Mouse (Mus musculus) natural killer cell, adult 2 months (primary cell): ENCODE measurements around the gene Scrn2.

ENCODE experiments used
- DNase-seq, 2 experiments: peaks; one replicate each; pipeline ENCODE4 v3.0.0; 2022; ENCODE audit warnings: low spot score in 2 of 2

Scrn2 gene

DNA sequence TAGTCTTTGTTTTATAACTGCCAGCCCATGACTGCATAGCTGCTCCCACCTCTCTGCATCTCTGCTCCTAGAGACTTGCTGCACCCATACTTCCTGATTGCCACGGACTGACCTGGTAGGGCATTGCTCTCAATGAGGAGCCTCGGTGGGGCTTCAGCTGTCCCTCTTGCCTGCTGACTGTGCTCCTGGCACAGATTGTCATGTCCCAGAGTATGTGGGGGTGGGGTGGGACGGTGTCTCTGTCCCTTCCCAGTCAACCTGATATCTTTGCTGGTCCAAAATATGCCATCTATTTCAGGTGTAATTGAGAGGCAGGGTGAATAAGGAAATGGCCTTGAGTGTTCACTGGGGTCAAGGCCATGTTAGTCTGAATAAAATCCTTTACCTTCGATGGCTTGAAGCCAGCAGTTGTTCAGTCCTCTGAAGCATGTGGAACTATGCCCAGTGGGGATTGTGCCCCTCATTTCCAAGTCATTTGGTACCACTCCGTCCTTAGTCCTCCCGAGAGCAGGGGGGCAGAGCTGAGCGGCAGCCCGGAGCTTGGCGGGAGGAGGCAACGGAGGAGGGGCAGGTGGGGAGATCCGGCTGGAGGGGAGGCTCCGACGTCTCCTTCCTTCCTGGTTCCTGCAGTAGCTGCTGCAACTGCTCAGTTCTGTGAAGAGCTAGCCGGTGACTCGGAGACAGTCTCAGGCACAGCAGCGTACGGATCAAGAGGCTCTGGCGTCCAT, 20.6 kb downstream of the Scrn2 start, which contains the start of gene Osbpl7:
Osbpl7 (plus strand) TSS at position 413 of the 728 bp plus-strand sequence.
- DNase-seq = peak; percentile 55 to 64

DNA sequence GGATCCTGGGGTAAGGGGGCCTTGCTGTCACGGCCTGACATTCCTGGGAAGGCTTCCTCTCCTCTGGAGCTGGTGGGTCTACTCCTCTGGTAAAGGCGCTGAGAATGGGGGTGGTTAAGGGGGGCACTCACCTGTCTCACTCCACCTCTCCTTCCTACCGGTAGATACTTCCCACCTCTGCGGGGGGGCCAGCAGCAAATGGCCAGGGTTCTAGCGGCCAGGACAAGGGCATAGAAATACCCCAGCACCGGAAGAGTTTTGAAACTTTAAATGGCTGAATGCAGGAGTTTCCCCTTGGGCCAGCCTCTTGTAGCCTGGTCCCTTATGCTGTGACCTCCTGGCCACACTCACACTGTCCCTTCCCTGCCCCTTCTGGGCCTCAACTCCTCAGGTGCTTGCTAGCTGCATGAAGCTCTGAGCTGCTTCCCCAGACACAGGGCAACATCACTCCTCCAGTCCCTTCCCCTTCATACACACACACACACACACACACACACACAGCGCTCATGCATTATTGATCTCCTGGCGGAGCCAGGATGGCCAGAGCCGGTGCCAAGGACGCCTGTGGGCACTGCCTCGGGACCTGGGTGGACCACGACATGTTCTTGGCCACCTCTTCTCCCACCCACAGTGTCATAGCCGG, 21.3 kb downstream of the Scrn2 start:
- DNase-seq = peak in 1 of 2 experiments; percentile 25

DNA sequence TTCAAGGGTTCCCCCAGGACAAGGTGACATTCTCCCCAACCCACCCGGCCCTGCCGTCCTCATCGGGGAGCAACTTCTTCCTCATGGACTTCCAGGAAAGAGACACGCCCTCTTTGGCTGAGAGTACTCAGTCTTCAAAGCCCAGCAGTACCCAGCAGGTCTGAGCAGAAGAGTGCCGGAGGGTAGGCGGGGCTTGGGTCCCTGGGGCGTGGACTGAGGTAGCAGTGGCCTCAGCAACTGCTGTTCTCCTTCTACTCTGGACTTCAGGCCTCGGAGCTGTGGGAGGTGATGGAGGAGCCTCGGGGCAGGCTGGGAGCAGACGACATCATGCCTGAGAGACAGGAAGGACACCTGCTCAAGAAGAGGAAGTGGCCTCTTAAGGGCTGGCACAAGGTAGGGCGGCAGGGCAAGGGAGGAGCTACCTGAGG, 22.5 kb downstream of the Scrn2 start:
- peak in 1 of 2 experiments; percentile 21 for DNase-seq

DNA sequence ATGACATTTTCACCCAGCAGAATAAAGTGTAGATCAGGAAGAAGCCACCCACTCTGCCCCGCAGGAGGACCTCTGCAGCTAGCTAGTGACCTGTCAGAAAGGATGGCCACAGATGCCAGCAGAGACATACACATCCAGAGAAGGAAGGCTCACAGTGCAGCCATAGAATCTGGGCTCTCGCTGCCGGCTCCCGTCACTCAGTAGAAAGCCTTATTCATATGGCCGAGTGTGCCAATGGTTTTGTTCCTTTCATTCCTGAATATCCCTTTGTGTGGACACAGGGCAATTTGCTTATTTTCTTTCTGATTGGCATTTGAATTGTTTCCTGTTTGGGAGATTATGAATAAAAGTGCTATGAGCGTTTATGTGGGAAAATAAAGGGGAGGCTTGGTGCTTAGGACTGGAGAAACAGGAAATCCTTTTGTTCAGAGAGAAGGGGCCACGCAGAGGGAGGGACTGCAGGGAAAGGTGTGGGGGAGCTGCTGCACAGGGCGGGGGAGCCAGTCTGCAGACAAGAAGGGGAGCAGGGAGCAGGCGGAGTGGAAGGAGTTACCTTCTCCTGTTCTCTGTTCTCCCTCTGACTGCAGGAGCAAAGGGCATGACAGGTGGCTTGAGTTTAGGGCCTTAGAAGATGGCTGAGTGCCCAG, 33.7 kb downstream of the Scrn2 start:
- no peak for DNase-seq

DNA sequence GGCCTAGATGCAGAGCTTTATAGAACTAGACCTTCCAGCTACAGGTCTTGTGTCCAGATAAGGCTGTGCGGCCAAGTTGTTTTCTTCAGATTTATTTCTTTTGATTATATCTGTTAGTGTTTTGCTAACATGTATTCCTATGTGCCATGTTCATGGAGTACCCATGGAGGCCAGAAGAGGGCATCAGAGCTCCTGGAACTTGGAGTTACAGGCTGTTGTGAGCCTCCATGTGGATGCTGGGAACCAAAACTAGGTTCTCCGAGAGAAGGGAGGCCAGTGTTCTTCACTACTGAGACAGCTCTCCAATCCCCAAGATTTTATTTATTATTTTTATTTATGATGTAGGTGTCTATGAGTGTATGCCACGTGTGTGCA, 34.2 kb downstream of the Scrn2 start:
- no peak for DNase-seq

DNA sequence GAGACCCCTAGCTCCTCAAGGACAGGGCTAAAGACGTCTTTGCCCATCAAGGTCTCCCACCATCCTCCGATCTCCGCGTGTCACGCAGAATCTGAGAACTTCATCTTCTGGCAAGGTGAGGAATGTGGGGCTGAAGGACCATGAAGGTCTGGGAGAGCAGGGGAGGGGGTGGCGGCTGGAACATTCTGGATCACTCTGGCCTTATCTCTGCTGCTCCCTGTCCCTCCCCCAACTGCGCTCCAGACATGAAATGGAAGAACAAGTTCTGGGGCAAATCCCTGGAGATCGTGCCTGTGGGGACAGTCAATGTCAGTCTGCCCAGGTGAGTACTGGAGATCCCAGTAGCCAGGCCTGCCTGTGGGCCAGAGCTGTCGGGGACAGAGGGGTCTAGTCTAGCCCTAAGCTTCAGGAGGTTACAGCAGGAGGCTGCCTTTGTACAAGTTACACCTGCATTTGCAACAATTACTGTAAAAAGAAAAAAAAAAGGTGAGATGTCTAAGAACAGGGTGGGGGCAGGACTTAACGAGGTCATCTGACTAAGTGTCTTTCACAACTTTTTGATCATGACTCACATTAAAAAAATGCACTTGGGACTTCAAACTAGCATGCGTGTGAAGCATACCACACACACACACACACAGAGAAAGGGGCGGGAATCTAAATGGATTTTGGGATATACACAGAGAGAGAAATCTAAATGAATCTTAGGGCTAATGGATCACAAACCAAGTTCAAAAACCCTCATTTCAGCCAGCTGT, 36.0 kb downstream of the Scrn2 start:
- DNase-seq = no peak

DNA sequence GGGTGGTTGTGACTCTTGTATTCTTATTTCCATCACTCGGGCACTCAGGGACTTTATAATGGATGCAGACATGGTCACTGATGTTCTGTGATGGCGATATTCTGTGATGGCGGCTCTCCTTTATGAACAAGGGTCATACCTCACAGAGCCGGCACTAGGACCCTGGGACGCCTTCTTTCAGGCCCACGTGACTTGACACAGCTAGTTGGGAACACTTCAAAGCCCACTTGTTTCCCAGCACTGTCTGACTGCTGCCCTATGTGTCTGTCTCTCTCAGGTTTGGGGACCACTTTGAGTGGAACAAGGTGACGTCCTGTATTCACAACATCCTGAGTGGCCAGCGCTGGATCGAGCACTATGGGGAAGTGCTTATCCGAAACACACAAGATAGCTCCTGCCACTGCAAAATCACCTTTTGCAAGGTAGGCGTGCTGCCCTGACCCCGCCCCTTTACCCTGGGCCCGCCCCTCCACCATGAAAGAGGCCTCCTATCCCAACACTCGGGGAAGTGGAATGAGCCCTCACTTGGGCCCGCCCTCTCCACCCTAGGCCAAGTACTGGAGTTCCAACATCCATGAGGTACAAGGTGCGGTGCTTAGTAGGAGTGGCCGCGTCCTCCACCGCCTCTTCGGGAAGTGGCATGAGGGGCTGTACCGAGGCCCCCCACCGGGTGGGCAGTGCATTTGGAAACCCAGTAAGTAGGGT, 37.1 kb downstream of the Scrn2 start:
- no peak for DNase-seq

DNA sequence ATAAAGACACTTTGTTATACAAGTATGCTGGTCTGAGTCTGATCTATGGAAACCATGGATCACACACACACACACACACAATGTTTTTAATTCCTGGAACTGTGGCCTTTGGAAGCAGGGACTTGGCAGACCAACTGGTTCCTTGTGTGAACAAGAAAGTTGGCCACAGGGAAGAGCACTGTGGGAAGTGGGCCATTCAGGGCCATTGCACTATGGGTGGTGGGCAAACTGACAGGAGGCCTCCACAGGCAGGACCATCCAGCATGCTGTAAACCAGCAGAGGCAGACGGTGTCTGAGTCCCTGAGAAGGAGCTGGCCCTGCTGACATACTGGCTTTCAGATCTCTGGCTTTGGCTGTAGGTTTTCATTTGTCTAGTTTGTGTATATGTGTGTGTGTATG, 39.6 kb downstream of the Scrn2 start:
- DNase-seq = no peak

DNA sequence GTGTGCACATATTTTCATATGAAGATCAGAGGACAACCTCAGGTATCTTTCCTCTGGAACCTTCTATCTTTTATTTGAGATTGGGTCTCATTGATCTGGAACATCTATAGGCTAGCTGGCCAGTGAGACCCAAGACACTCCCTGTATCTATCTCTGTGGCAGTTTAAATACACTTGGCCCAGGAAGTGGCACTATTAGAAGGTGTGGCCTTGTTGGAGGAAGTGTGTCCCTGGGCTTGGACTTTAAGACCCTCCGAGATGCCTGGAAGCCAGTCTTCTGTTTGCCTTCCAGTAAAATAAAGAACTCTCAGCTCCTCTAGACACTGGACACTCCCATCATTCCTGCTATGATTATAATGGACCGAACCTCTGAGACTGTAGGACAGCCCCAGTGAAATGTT, 40.0 kb downstream of the Scrn2 start:
- DNase-seq = no peak

DNA sequence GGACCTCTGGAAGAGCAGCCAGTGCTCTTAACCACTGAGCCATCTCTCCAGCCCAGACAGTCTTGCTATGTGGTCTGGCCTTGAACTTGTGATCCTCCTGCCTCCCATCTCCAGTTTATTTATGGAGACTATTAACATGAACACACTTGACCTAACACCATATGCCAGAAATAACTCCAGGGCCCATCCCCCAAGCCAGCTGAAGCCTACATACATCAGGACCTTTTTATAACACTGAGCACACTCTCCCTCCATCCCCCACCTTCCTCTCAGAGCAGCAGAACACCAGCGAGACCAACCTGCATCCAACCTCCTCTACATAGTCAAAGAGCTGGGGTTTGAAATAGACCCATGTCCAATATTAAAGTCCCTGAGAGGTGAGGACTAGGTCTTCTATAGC, 41.4 kb downstream of the Scrn2 start:
- no peak for DNase-seq

DNA sequence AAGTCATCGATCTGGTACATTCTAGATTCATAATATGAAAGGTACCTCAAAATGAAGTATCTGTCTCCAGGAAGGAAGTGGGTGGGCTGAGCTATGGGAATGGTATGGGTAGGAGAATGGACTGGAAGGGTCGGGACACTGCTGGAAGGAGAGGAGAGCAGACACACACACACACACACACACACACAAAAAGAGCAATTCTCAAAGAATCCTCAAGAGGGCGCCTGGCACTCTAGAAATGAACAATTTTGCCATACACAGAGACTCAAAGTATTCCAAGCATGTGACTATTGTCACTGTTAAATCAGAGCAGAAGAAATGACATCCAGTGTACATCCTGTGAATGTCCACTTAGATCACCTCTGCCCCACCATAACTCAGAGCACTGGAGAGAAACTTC, 42.8 kb downstream of the Scrn2 start:
- peak; percentile 40 to 47 for DNase-seq

DNA sequence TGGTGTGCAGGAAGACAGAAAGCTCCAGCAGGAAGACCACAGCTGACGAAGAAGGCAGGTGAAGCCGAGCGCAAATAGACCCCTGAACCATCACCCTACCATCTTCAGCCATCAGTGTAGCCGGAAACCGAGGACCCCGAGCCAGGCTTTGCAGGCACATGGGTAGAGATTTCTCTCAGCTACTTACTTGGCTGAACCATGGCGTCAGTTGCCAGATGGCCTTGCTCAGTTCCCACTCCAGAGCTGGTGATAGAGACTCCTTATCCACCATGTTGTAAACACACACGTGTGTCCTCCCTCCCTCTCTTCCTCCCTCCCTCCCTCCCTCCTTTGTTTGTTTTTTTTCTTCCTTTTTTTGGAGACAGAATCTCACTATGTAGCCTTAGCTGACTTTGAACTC, 44.5 kb downstream of the Scrn2 start:
- DNase-seq = no peak

DNA sequence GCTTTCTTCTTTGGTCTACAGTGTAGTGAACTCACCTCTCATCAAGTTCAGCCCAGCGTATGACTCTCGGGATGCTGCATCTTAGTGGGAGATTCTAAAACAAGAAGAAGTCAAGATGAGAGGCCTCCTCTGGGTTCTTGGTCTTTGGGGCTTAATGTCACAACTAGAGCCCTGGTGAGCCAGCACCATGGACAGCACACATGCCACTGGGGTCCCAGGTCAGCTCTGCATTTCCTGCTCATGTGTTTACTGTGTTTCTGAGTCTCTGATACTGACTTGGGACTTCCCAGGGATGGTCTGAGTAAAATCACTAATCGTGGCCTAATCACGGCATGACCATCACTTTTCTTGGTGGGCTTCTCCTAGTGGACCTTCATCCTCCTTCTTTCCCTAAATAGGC, 49.0 kb downstream of the Scrn2 start:
- DNase-seq = no peak

DNA sequence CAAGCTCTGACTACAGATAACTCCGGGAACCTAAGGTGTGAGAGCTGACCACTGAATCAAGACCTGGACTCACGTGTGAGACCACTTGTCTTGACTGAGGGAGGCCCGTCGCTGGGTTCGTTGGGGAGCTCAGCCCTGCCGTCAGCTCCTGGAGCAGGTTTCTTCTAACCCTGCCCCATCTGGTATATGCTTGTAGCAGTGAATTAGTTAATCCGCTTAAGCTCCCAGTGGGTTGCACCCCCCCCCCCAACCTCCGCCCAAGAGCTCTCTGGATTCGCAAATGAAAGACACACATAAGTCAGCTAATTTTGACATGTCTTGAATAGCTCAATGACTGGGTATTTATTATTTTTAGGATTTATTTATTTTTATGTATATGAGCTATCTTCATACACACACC, 50.6 kb downstream of the Scrn2 start:
- DNase-seq = no peak

DNA sequence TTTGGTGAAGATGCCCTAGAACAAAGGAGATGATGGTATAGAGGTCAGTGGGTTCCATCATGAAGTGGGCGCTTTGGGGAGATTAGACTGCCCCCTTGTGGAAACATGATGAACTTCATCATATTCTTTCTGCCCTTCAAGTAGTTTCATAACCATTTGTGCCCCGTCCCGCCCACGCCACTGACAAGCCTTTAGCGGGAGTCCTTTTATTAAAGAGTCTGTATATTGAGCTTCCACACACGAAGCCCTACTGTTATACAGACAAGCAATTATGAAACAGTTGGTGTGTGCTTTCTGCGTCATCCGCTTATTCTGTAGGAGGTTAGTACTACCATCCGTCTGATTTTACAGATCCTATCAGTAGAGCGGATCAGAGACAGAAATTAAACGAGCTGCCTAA, 53.2 kb downstream of the Scrn2 start:
- peak; percentile 53 to 63 for DNase-seq
